Mouse (Mus musculus) embryonic facial prominence, embryonic 10.5 days (tissue): ENCODE data around the gene Efna4. TPM values are rescaled to one million over a fixed set of nuclear protein-coding genes. Genes with fewer than 3 reads are reported as not detected.

Experiments
- DNase-seq: peaks from one replicate; pipeline ENCODE4 v3.0.0-alpha.2; 2017; ENCODE audit warnings: low spot score
- H3K27ac ChIP-seq: fragments of 300-500 bp; sonication (generic); replicated peaks from 2 replicates; pipeline ENCODE4 v1.5.1; 2016; ENCODE audit warnings: mild to moderate bottlenecking
- H3K27me3 ChIP-seq: fragments of 300-500 bp; sonication (generic); replicated peaks from 2 replicates; pipeline ENCODE4 v1.6.1; 2016; ENCODE audit warnings: low read depth, mild to moderate bottlenecking; ENCODE audit not compliant: poor library complexity, severe bottlenecking
- H3K36me3 ChIP-seq: fragments of 300-500 bp; sonication (generic); replicated peaks from 2 replicates; pipeline ENCODE4 v1.6.1; 2016; ENCODE audit warnings: mild to moderate bottlenecking, moderate library complexity
- H3K4me1 ChIP-seq: fragments of 300-500 bp; sonication (generic); 2 replicates; pipeline ENCODE4 v1.6.1; 2016
- H3K4me3 ChIP-seq: fragments of 300-500 bp; sonication (generic); 2 replicates; pipeline ENCODE4 v1.5.1; 2016; ENCODE audit warnings: mild to moderate bottlenecking, moderate library complexity
- H3K9me3 ChIP-seq: fragments of 300-500 bp; sonication (generic); 2 replicates; pipeline ENCODE4 v1.6.1; 2016; ENCODE audit warnings: mild to moderate bottlenecking
- WGBS: fragments of 180-500 bp; shearing (Covaris S2); methylation state at CpG from one replicate; pipeline ENCODE4 v1.1.7; 2016; 5-methylcytosine and 5-hydroxymethylcytosine counted together
- polyA plus RNA-seq: library from polyadenylated mRNA; unstranded; fragments of >200 nt; fragmentation: Nextera tagmentation; extraction: Ambion mirVana; gene quantifications from 2 replicates; pipeline ENCODE4 v1.2.1, GENCODE M21; 2016

The Efna4 gene
- polyA plus RNA-seq, 1 experiment from 2014 or later = 40.8 TPM

DNA sequence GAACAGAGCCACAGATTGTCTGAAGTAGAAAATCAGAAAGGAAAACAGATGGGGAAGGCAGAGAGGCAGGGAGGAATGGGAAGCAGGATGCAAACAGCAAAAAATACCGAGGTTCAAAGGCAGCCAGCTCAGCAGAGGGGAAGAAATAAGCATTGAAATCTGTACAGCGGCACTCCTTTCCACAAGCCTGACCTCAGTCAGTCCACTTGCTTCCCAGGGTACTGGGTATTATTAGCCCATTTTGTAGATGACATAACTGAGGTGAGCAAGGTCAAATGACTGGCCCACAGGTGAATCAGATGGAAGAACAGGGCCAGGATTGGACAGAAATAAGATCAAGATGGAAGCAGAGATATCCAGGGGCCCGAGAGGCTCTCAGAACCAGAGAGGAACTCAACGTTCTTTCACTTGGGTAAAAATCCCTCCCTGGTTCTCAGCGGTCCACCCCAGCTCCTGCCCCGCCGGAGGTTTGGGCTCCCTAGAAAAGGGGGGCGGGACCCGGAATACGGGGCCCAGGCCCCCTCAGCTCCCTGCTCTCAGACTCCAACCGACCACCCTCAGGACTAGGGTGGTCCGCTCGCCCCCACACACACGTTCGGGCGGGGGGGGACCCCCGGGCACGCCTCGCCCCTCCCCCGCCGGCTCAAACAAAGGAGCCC, 637 bp downstream of the Efna4 start:
- H3K36me3 ChIP-seq = peaks cover 46% of the 10 kb centered on the region
- 1% methylated on average over 21 of the region's 21 CpGs for WGBS
- DNase-seq = no peak
- H3K27ac ChIP-seq = peak overlapping the region; percentile 98
- H3K9me3 ChIP-seq = no peaks in the 10 kb centered on the region
- 0 out of 2 replicates have a peak, but pooled peaks cover 6% of the 10 kb centered on the region for H3K27me3 ChIP-seq
- peaks cover 80% of the 10 kb centered on the region for H3K4me1 ChIP-seq
- peak overlapping the region; percentile 95 for H3K4me3 ChIP-seq

DNA sequence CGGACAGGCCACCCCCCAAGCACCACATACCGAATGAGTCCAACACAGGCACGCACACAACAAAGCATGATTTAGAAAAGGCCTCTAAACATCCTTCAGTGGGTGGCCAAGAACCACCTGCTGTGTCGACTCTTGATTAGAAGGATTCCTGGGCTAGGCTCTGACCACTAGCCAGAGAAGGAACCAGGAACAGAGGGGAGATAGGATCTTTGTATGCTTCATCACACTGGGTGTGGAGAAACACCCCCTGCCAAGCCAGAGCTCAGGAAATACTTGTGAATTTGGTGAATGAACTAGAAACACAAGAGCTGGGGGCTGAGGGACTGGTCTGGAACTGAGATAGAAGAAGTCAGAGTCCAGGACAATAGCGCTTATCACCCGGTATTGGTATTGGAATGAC, 1.3 kb downstream of the Efna4 start:
- Histone ChIP-seq H3K4me1 (peaks cover 87% of the 10 kb centered on the region), H3K9me3 (no peaks in the 10 kb centered on the region), H3K27ac (peak overlapping the region; percentile 98), H3K36me3 (peaks cover 40% of the 10 kb centered on the region), H3K27me3 (0 out of 2 replicates have a peak, but pooled peaks cover 6% of the 10 kb centered on the region), H3K4me3 (peak overlapping the region; percentile 95)
- 14% methylated on average over 6 of the region's 6 CpGs for WGBS
- DNase-seq = no peak

DNA sequence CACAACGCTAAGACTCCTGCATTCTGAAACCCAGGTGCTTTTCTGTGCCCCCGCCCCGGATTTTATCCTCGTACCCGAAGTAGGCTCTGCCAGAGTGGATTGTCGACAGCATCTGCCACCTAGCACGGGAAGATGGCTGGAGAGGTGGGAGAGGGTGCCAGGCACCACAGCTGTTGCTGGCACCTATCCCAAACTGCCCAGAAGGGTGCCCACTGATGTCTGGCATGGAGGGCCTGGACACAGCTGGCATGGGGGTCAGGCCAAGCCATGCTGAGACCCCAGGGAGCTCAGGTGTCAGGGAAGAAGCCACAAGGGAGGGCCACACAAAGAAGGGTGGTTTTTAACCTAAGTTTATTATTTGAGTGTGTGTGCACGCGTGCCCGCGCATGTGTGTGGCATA, 4.8 kb downstream of the Efna4 start:
- H3K27ac ChIP-seq = no peak overlapping the region
- H3K4me3 ChIP-seq = 0 out of 2 replicates have a peak overlapping the region, but pooled peaks have one; percentile 8
- H3K36me3 ChIP-seq = peaks cover 38% of the 10 kb centered on the region
- H3K9me3 ChIP-seq = no peaks in the 10 kb centered on the region
- H3K27me3 ChIP-seq = peaks cover 19% of the 10 kb centered on the region
- no peak for DNase-seq
- 80% methylated on average over 11 of the region's 11 CpGs for WGBS
- peaks cover 79% of the 10 kb centered on the region for H3K4me1 ChIP-seq

DNA sequence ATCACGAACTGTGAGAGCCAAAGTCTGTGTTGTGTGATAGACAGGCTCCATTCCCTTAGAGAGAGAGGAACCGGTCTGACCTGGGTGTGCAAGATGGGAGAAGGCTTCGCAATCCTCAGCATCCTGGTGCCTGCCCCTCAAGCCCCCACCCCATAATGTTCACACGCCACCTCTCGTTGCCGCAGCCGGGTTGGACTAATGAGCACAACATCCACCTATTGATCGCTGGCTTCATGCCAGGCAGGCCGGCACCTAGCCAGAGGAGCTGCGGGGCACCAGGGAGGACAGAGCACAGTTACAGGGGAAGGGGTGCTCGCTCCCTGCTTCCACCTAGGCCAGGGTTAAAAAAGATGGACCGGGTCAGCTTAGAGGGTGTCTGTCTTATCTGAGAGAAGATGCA, 5.4 kb downstream of the Efna4 start:
- Histone ChIP-seq H3K9me3 (no peaks in the 10 kb centered on the region), H3K36me3 (peaks cover 38% of the 10 kb centered on the region), H3K27me3 (peaks cover 19% of the 10 kb centered on the region), H3K4me3 (peak overlapping the region; percentile 8; the same call in 1 of the 2 replicates), H3K27ac (no peak overlapping the region; the same call in 1 of the 2 replicates), H3K4me1 (peaks cover 85% of the 10 kb centered on the region)
- 60% methylated on average over 12 of the region's 12 CpGs for WGBS
- no peak for DNase-seq

DNA sequence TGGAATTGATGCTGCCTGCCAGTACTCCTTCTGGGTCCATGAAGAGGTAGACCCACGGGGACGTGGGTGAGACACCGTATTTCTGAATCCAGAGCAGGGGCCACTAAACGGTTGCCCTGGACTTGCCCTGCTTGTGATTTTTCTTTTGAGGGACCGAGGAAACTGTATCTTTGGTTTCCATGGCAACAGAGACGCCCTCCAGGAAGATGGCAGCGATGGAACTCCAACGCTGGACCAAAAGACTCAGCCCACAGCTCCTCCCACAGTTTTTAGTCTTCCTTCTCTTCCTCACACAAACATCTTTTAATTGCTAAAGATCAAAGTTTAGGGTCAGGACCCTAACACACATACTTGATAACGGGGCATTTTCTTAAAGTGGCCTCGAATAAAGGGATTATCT, 5.8 kb downstream of the Efna4 start:
- H3K4me1 ChIP-seq = peaks cover 87% of the 10 kb centered on the region
- no peak for DNase-seq
- no peak overlapping the region for H3K4me3 ChIP-seq
- peaks cover 38% of the 10 kb centered on the region for H3K36me3 ChIP-seq
- H3K27me3 ChIP-seq = peaks cover 19% of the 10 kb centered on the region
- no peak overlapping the region for H3K27ac ChIP-seq
- WGBS = 44% methylated on average over 10 of the region's 10 CpGs
- no peaks in the 10 kb centered on the region for H3K9me3 ChIP-seq

DNA sequence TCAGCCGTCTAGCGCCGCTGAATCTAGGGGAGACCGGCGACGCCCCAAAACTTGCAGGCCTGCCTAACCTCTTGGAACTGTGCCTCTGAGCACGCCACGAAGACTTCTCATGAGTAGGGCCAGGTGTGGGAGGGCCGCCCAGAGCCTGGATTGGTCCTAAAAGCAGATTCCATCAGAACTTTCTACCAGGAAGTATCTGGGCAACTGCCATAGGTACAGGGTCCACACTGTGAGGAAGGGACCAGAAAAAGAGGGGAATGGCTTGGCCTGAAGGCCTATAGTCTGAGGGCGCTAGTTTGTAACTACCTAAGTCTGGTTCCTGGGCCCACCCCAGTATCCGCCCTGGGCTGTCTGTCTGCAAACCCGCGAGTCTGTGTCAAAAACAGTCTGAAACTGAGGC, 6.3 kb downstream of the Efna4 start:
- H3K4me3 ChIP-seq = no peak overlapping the region
- H3K9me3 ChIP-seq = no peaks in the 10 kb centered on the region
- H3K4me1 ChIP-seq = peaks cover 85% of the 10 kb centered on the region
- 70% methylated on average over 13 of the region's 13 CpGs for WGBS
- no peak for DNase-seq
- H3K36me3 ChIP-seq = peaks cover 38% of the 10 kb centered on the region
- no peak overlapping the region for H3K27ac ChIP-seq
- peaks cover 19% of the 10 kb centered on the region for H3K27me3 ChIP-seq

DNA sequence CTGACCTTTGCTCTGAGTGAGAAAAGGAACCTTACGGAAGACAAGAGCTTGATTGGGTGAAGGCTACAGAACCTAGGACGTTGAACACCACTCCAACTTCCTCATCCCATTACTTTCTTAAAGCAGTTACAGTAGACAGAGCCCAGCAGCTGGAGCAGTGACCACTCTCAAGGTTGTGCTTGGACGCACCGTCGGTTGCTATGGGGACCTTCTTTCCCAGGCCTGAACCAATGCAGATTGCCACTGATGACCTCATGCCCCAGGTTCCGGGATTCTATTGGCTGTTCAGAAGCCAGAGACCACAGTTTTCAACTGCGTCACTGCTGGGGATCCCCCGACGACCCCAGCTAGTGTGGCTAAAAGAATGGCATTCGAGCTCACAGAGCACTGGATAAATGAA, 6.9 kb downstream of the Efna4 start:
- Histone ChIP-seq H3K9me3 (no peaks in the 10 kb centered on the region), H3K4me3 (peak overlapping the region; percentile 11; the same call in 1 of the 2 replicates), H3K4me1 (peaks cover 78% of the 10 kb centered on the region), H3K27me3 (peaks cover 19% of the 10 kb centered on the region), H3K36me3 (peaks cover 38% of the 10 kb centered on the region), H3K27ac (no peak overlapping the region)
- 21% methylated on average over 10 of the region's 10 CpGs for WGBS
- DNase-seq = peak; percentile 73

DNA sequence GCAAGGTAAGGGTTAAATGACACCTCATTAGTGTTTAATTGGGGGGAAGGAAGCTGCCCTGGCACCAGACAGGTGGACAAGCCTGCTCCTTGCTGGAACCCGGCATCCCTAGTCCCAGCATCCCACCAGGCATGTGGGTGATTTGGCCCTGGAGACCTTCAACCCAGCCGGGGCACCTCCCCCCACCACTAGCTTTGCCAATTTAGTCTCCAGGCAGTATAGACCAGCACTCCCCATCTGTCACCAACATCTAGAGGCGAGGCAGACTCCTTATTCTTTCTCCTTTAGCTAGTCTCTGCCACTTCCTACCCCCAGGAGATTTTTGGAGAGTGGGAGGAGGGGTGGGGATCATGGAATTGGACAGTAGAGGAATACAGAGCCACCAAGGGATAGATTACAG, 7.5 kb downstream of the Efna4 start:
- no peak overlapping the region for H3K27ac ChIP-seq
- H3K36me3 ChIP-seq = peaks cover 32% of the 10 kb centered on the region
- H3K4me3 ChIP-seq = no peak overlapping the region
- no peaks in the 10 kb centered on the region for H3K9me3 ChIP-seq
- 63% methylated on average over 3 of the region's 3 CpGs for WGBS
- no peak for DNase-seq
- peaks cover 19% of the 10 kb centered on the region for H3K27me3 ChIP-seq
- H3K4me1 ChIP-seq = peaks cover 74% of the 10 kb centered on the region

DNA sequence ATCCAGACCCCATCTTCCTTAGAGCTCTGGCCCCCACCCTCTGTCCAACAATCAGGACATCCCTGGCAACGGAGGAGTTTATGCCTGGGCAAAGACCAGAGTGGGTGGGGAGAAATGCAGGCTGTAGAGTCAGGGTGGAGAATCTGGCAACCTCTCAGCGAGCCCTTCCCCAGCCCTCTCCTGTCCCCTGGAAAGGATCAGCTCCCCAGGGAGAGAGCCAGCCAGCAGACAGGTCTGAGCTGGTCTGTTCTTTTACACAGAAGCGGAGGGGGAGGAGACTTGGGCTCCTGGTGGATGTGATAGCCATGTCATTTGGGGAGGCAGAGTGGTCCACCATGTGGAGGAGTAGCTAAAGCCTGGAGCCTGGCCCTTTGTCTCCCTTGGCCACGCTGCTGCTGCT, 9.2 kb downstream of the Efna4 start:
- Histone ChIP-seq H3K4me3 (peak overlapping the region; percentile 5; the same call in 1 of the 2 replicates), H3K27ac (peak overlapping the region; percentile 57; the same call in 1 of the 2 replicates), H3K4me1 (peaks cover 57% of the 10 kb centered on the region), H3K9me3 (no peaks in the 10 kb centered on the region), H3K27me3 (peaks cover 25% of the 10 kb centered on the region), H3K36me3 (peaks cover 15% of the 10 kb centered on the region)
- no peak for DNase-seq
- WGBS = 15% methylated on average over 4 of the region's 4 CpGs

DNA sequence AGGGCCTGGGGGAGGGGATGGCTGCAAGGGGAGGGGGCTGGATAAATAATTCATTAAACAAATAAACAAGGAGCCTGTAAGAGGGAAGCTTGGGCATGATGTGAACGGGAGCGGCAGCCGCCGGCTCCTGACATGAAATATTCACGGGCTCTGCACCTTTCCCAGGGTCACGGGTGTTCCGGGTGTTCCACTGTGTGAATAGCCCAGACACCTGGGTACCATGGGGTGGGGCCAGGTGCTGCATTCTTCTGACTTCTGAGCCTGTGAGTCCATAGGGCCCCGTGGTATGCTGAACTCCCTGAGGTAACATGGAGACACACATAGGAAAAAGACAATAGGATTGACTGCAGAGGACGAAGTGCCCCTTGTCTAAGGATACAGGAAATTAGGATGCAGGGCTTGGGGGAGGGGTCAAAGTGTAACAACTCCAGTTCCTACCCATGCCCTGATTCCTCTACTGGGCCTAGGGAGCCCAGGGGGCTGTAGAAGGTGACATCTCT, 10.4 kb downstream of the Efna4 start:
- peaks cover 34% of the 10 kb centered on the region for H3K27me3 ChIP-seq
- peaks cover 55% of the 10 kb centered on the region for H3K4me1 ChIP-seq
- no peak overlapping the region for H3K4me3 ChIP-seq
- WGBS = 54% methylated on average over 9 of the region's 9 CpGs
- no peaks in the 10 kb centered on the region for H3K9me3 ChIP-seq
- peaks cover 3% of the 10 kb centered on the region for H3K36me3 ChIP-seq
- no peak for DNase-seq
- no peak overlapping the region for H3K27ac ChIP-seq

DNA sequence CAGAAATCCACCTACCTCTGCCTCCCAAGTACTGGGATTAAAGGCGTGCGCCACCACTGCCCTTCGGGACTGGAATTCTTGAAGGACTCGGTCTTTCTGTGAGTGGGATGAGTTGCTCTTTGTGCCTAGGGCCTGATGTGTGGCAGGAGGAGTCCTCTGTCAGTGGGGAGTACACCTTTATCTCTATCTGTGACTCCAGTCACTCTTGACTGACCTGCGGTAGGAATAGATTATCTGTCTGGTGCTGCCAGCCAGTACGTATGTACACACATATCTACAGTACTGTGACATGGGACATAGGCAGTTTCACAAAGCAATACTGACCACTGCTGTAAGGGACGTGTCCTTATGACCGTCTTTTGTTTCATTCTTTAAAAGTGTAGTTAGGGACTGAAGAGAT, 11.9 kb downstream of the Efna4 start:
- no peak overlapping the region for H3K4me3 ChIP-seq
- no peak overlapping the region for H3K27ac ChIP-seq
- H3K9me3 ChIP-seq = no peaks in the 10 kb centered on the region
- peaks cover 55% of the 10 kb centered on the region for H3K4me1 ChIP-seq
- H3K27me3 ChIP-seq = peaks cover 49% of the 10 kb centered on the region
- 91% methylated on average over 8 of the region's 8 CpGs for WGBS
- H3K36me3 ChIP-seq = no peaks in the 10 kb centered on the region
- no peak for DNase-seq

DNA sequence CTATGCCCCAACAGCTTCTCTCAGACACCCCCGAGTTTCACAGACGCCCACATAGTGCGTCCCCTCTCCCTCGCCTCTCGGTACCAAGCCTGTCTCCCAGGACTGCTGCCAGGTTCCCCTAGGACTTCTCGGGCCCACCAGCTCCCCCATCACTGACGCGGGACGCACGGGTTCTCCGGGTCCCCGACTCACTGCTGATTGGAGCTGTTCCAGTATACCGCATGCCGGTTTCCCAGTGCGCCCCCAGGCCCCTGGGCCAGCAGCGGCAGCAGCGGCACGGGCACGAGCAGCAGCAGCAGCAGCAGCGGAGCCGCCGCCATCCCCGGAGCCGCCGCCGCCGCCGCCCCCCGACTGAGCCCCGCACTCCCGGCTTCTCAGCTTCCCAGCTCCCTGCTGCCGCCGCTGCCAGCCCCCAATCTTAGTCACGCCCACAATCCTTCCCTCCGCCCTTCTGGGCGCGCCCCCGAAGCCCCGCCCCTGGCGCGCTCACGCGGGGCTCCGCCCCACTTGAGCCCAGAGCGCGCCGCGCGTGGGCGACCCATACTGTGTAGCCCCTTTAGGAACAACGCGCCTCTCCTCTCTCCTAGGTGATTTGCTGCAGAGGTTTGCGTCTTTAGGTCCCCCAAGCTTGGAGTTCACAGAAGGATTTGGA, 15.2 kb downstream of the Efna4 start, which contains the start of gene Efna3:
Gene Efna3 (minus strand): TSS at position 452 of the 652 bp plus-strand sequence.
- Histone ChIP-seq H3K4me1 (peaks cover 65% of the 10 kb centered on the region), H3K27me3 (peaks cover 69% of the 10 kb centered on the region), H3K27ac (peak within 1 kb of the TSS; percentile 65)

DNA sequence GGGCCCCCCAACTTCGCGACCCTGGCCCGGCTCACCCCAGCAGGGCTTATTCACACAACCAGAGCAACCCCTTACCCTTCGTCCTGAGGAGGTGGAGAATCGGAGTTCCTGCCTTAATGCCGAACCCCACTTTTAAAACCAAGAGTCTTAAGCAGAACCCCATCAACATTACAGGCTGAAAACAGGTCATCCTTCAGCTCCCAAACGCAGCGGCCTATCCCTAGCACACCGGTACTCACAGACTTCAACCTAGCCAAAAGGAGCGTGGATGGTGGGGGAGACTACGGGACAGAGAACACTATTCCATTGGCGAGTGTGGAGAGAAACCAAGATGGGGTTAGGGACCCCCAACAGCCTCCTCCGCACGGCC, 15.7 kb downstream of the Efna4 start:
- no peak for DNase-seq
- Histone ChIP-seq H3K36me3 (no peaks in the 10 kb centered on the region), H3K4me3 (peak overlapping the region; percentile 79), H3K4me1 (peaks cover 65% of the 10 kb centered on the region), H3K27ac (peak overlapping the region; percentile 65), H3K9me3 (no peaks in the 10 kb centered on the region), H3K27me3 (peaks cover 74% of the 10 kb centered on the region)
- WGBS = under 1% methylated on average over 14 of the region's 14 CpGs

More for the DNA sequence above, 15.2 kb downstream of the Efna4 start, which contains the start of gene Efna3:
- H3K36me3 ChIP-seq = no peaks in the 10 kb centered on the region
- DNase-seq = peak; percentile 90
- WGBS = 1% methylated on average over 51 of the region's 53 CpGs
- peak within 1 kb of the TSS; percentile 79 for H3K4me3 ChIP-seq
- no peaks in the 10 kb centered on the region for H3K9me3 ChIP-seq
